Mouse (Mus musculus) liver, adult 2 months (tissue): ENCODE measurements around the gene Cyth1. TPM values are rescaled to one million over a fixed set of nuclear protein-coding genes. Genes with fewer than 3 reads are reported as not detected.

ENCODE experiments used
- DNase-seq: peaks from one replicate; pipeline ENCODE4 v3.0.0-alpha.2; 2011; ENCODE audit warnings: low read depth, low spot score; ENCODE audit errors: extremely low read depth
- H3K27ac ChIP-seq: fragments of 200-500 bp; replicated peaks from 2 replicates; pipeline ENCODE4 v1.5.1; 2012; ENCODE audit warnings: low read depth, mild to moderate bottlenecking, control low read depth, inconsistent platforms, low read length; ENCODE audit not compliant: insufficient read depth
- H3K27me3 ChIP-seq: fragments of 200-500 bp; 2 replicates; pipeline ENCODE4 v1.6.1; 2012; ENCODE audit warnings: mild to moderate bottlenecking, moderate library complexity, low read length, inconsistent platforms; ENCODE audit not compliant: control insufficient read depth, insufficient read depth
- H3K36me3 ChIP-seq: fragments of 200-500 bp; 2 replicates; pipeline ENCODE4 v1.6.1; 2012; ENCODE audit warnings: low read length, inconsistent platforms; ENCODE audit not compliant: control insufficient read depth, insufficient read depth
- H3K4me1 ChIP-seq: fragments of 200-500 bp; 2 replicates; pipeline ENCODE4 v1.6.1; 2011; ENCODE audit warnings: low read length; ENCODE audit not compliant: control insufficient read depth, insufficient read depth
- H3K4me3 ChIP-seq: fragments of 200-500 bp; 2 replicates; pipeline ENCODE4 v1.5.1; 2011; ENCODE audit warnings: low read depth, mild to moderate bottlenecking, control low read depth, low read length, moderate library complexity; ENCODE audit not compliant: insufficient read depth
- H3K79me2 ChIP-seq: fragments of 200-500 bp; 2 replicates; pipeline ENCODE4 v1.6.1; 2012; ENCODE audit warnings: inconsistent platforms, mild to moderate bottlenecking, low read length, moderate library complexity; ENCODE audit not compliant: control insufficient read depth, insufficient read depth
- H3K9ac ChIP-seq: fragments of 200-500 bp; 2 replicates; pipeline ENCODE4 v1.6.1; 2012; ENCODE audit warnings: low read depth, mild to moderate bottlenecking, control low read depth, inconsistent platforms, low read length
- CTCF ChIP-seq: fragments of 200-500 bp; IDR thresholded peaks from 2 replicates; pipeline ENCODE4 v1.5.1; 2011; ENCODE audit warnings: low read depth, low read length, control low read depth
- POLR2A ChIP-seq: fragments of 200-500 bp; IDR thresholded peaks from 2 replicates; pipeline ENCODE4 v1.6.1; 2011; ENCODE audit warnings: low read length, control low read depth; ENCODE audit not compliant: insufficient read depth; ENCODE audit errors: extremely low read depth
- WGBS: fragments of 180-500 bp; shearing (Covaris S2); methylation state at CpG from one replicate; pipeline ENCODE4 v1.1.7; 2018; 5-methylcytosine and 5-hydroxymethylcytosine counted together
- polyA plus RNA-seq: library from polyadenylated mRNA; depleted of rRNA; stranded (reverse); fragments of >200 nt; gene quantifications from 2 replicates; pipeline ENCODE4 v1.2.3, GENCODE M21; 2012
- total RNA-seq: library from RNA; depleted of rRNA; stranded (reverse); fragments of >200 nt; gene quantifications from 2 replicates; pipeline ENCODE4 v1.2.3, GENCODE M21; 2014

Cyth1 gene
- total and polyA plus RNA-seq, 2 experiments, result 14.7 to 32.4 TPM

- WGBS, result 19% methylated on average over 7 of the region's 7 CpGs
- no peak for TF ChIP-seq POLR2A
- peak; percentile 37 for TF ChIP-seq CTCF
- H3K4me3 ChIP-seq, result no peak overlapping the region
- no peaks in the 10 kb centered on the region for H3K36me3 ChIP-seq
- H3K27ac ChIP-seq, result no peak overlapping the region
- DNase-seq, result peak; percentile 52
- H3K79me2 ChIP-seq, result peaks cover 51% of the 10 kb centered on the region
- no peaks in the 10 kb centered on the region for H3K27me3 ChIP-seq
- H3K9ac ChIP-seq, result no peak overlapping the region
- peaks cover 13% of the 10 kb centered on the region for H3K4me1 ChIP-seq
Measured at GRCm38 (mm10) chr11:118220561-118221262, 27.7 kb downstream of the Cyth1 start.

- no peak overlapping the region for H3K27ac ChIP-seq
- no peaks in the 10 kb centered on the region for H3K36me3 ChIP-seq
- peaks cover 13% of the 10 kb centered on the region for H3K4me1 ChIP-seq
- no peak overlapping the region for H3K4me3 ChIP-seq
- TF ChIP-seq POLR2A, result no peak
- no peak for TF ChIP-seq CTCF
- peaks cover 58% of the 10 kb centered on the region for H3K79me2 ChIP-seq
- H3K27me3 ChIP-seq, result no peaks in the 10 kb centered on the region
- no peak overlapping the region for H3K9ac ChIP-seq
- no peak for DNase-seq
- 96% methylated on average over 4 of the region's 4 CpGs for WGBS
Measured at GRCm38 (mm10) chr11:118219066-118219465, 29.3 kb downstream of the Cyth1 start.

- 15% methylated on average over 6 of the region's 6 CpGs for WGBS
- no peaks in the 10 kb centered on the region for H3K36me3 ChIP-seq
- peaks cover 12% of the 10 kb centered on the region for H3K4me1 ChIP-seq
- no peak overlapping the region for H3K4me3 ChIP-seq
- TF ChIP-seq POLR2A, result no peak
- no peak for TF ChIP-seq CTCF
- DNase-seq, result peak; percentile 69
- no peak overlapping the region for H3K9ac ChIP-seq
- H3K27ac ChIP-seq, result peak overlapping the region; percentile 30; the same call in 1 of the 2 replicates
- peaks cover 46% of the 10 kb centered on the region for H3K79me2 ChIP-seq
- no peaks in the 10 kb centered on the region for H3K27me3 ChIP-seq
Measured at GRCm38 (mm10) chr11:118216468-118216867, 31.9 kb downstream of the Cyth1 start.

GRCm38 (mm10) chr11:118215928-118216458 is 32.4 kb downstream of the Cyth1 start:
- H3K36me3 ChIP-seq, result no peaks in the 10 kb centered on the region
- H3K79me2 ChIP-seq, result peaks cover 46% of the 10 kb centered on the region
- no peaks in the 10 kb centered on the region for H3K27me3 ChIP-seq
- peaks cover 16% of the 10 kb centered on the region for H3K4me1 ChIP-seq
- peak overlapping the region; percentile 30; the same call in 1 of the 2 replicates for H3K27ac ChIP-seq
- no peak for DNase-seq
- no peak overlapping the region for H3K9ac ChIP-seq
- no peak overlapping the region for H3K4me3 ChIP-seq
- WGBS, result 38% methylated on average over 5 of the region's 5 CpGs
- no peak for TF ChIP-seq CTCF
- TF ChIP-seq POLR2A, result no peak

- Histone ChIP-seq H3K27ac (peak overlapping the region; percentile 97), H3K4me1 (peaks cover 38% of the 10 kb centered on the region), H3K9ac (peak overlapping the region; percentile 72)
Measured at GRCm38 (mm10) chr11:118212636-118213112, 35.7 kb downstream of the Cyth1 start.

More at GRCm38 (mm10) chr11:118212636-118213112, 35.7 kb downstream of the Cyth1 start:
- TF ChIP-seq POLR2A (peak; percentile 72), CTCF (no peak)
- peak overlapping the region; percentile 56 for H3K4me3 ChIP-seq
- peaks cover 44% of the 10 kb centered on the region for H3K79me2 ChIP-seq
- DNase-seq, result peak; percentile 96
- no peaks in the 10 kb centered on the region for H3K36me3 ChIP-seq
- WGBS, result 12% methylated on average over 7 of the region's 7 CpGs
- H3K27me3 ChIP-seq, result no peaks in the 10 kb centered on the region
